Mouse (Mus musculus): ENCODE data around the gene Inhbe.
A peak's percentile ranks its signal among the peaks of the same experiment; 100 is the strongest.

The Inhbe gene

GRCm38 (mm10) chr10:127353909-127354895, at the start of gene Inhbe:
Gene Inhbe, minus strand, starts transcription at chr10:127354411.
- no peak for DNase-seq (ENCODE audit: low spot score in 2 of 2)

- DNase-seq (ENCODE audit: low spot score in 2 of 2), result no peak
Observed at GRCm38 (mm10) chr10:127391774-127392173, 37.6 kb upstream of the Inhbe start.

GRCm38 (mm10) chr10:127381743-127382134, 27.5 kb upstream of the Inhbe start:
- DNase-seq (ENCODE audit: low spot score in 2 of 2), result no peak

GRCm38 (mm10) chr10:127380767-127381742, 26.8 kb upstream of the Inhbe start:
- DNase-seq (ENCODE audit: low spot score in 2 of 2), result peak; percentile 25 to 64

GRCm38 (mm10) chr10:127380251-127380691, 26.1 kb upstream of the Inhbe start, which contains the start of gene R3hdm2:
Gene R3hdm2, plus strand, starts transcription at chr10:127380327.
- peak; percentile 90 to 97 for DNase-seq (ENCODE audit: low spot score in 2 of 2)

- DNase-seq (ENCODE audit: low spot score in 2 of 2), result no peak
Observed at GRCm38 (mm10) chr10:127379654-127380053, 25.4 kb upstream of the Inhbe start.

GRCm38 (mm10) chr10:127377700-127378099, 23.5 kb upstream of the Inhbe start:
- DNase-seq (ENCODE audit: low spot score in 2 of 2), result no peak

- DNase-seq (ENCODE audit: low spot score in 2 of 2), result no peak
Observed at GRCm38 (mm10) chr10:127371023-127371422, 16.8 kb upstream of the Inhbe start.

- DNase-seq (ENCODE audit: low spot score in 2 of 2), result no peak
Observed at GRCm38 (mm10) chr10:127369834-127370820, 15.9 kb upstream of the Inhbe start, which contains the start of gene Inhbc. Gene Inhbc, minus strand, starts transcription at chr10:127370431.

- DNase-seq (ENCODE audit: low spot score in 2 of 2), result no peak
Observed at GRCm38 (mm10) chr10:127368273-127368672, 14.1 kb upstream of the Inhbe start.

GRCm38 (mm10) chr10:127367116-127367515, 12.9 kb upstream of the Inhbe start:
- no peak for DNase-seq (ENCODE audit: low spot score in 2 of 2)

GRCm38 (mm10) chr10:127360714-127361113, 6.5 kb upstream of the Inhbe start:
- no peak for DNase-seq (ENCODE audit: low spot score in 2 of 2)

- DNase-seq (ENCODE audit: low spot score in 2 of 2), result no peak
Observed at GRCm38 (mm10) chr10:127355336-127355735, 1.1 kb upstream of the Inhbe start.

GRCm38 (mm10) chr10:127352766-127353165, 1.4 kb downstream of the Inhbe start:
- DNase-seq (ENCODE audit: low spot score in 2 of 2), result no peak

GRCm38 (mm10) chr10:127352187-127352586, 2.0 kb downstream of the Inhbe start:
- no peak for DNase-seq (ENCODE audit: low spot score in 2 of 2)

GRCm38 (mm10) chr10:127351719-127352118, 2.5 kb downstream of the Inhbe start:
- DNase-seq (ENCODE audit: low spot score in 2 of 2), result no peak

GRCm38 (mm10) chr10:127351285-127351595, 3.0 kb downstream of the Inhbe start:
- DNase-seq (ENCODE audit: low spot score in 2 of 2), result no peak

- peak in 1 of 2 experiments; percentile 69 for DNase-seq (ENCODE audit: low spot score in 2 of 2)
Observed at GRCm38 (mm10) chr10:127350594-127351284, 3.5 kb downstream of the Inhbe start.

GRCm38 (mm10) chr10:127349810-127350209, 4.4 kb downstream of the Inhbe start:
- no peak for DNase-seq (ENCODE audit: low spot score in 2 of 2)

GRCm38 (mm10) chr10:127348957-127349356, 5.3 kb downstream of the Inhbe start:
- DNase-seq (ENCODE audit: low spot score in 2 of 2), result no peak

All from cerebellum, postnatal 4 days (tissue).